Mouse (Mus musculus): ENCODE results near the gene Lamb1. TPM values are rescaled to one million over a fixed set of nuclear protein-coding genes. Genes with fewer than 3 reads are reported as not detected.

Lamb1 gene
- 10 to 100 TPM; 17.4 to 18.8 TPM for total RNA-seq (2021)

DNA sequence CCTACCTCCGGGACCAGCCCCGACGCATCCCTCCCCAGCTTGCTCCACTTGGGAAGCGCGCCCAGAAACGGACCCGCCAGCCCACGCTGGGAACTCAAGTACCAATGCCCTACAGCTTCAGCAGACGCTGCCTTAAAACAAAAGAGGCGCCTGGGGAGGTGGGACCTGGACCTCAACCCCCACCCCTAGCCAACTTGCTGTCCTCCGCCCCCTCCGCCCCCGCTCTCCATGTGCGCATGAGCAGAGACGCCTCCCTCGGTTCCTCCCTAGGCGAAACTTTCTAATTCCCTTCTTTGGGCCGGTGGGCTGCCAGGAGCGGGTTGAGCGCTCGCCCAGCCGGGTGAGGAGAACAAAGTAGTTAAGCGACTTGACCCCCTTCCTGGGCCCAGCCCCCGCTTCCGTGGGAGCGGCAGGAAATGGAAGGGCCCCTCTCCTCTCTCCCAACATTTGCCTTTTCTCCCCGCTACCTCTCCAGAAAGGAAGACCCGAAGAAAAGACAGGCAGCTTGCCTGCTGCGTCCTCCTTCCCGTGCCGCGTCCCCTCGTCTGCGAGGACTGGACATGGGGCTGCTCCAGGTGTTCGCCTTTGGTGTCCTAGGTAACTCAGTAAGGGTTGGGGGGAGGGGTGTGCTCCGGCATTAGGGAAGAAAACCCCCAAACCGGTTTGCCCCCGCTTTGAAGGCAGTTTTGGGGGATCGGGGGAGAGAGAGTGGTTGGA lies at the start of gene Lamb1:
TSS of gene Lamb1 (plus strand) at position 230 of the 717 bp plus-strand sequence.
- DNase-seq (ENCODE audit: low spot score in 2 of 2) = peak; percentile 23 to 35
- intact Hi-C loops (cut with DNase I) = loop anchor here (2.0 kb wide), 1 partner anchor 96 kb away; no protein-coding TSS in a partner anchor

DNA sequence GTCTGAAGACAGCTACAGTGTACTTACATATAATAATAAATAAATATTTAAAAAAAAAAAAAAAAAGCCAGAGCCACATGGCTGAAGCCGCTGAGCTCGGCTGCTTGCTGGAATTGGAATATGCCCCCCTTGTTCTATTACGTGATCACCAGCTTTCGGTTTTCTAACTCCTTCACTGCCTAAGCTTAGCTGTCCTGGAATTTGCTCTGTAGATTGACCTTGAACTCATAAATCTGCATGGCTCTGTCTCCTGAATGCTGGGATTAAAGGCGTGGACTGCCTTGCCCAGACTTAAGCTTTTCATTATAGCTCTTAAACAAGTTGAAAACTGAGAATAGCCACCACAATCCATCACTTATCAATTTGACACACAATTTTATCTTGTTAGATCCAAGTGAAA lies 47.8 kb upstream of the Lamb1 start:
- no peak for DNase-seq (ENCODE audit: low spot score in 2 of 2)
- intact Hi-C loops (cut with DNase I) = no loop called here

DNA sequence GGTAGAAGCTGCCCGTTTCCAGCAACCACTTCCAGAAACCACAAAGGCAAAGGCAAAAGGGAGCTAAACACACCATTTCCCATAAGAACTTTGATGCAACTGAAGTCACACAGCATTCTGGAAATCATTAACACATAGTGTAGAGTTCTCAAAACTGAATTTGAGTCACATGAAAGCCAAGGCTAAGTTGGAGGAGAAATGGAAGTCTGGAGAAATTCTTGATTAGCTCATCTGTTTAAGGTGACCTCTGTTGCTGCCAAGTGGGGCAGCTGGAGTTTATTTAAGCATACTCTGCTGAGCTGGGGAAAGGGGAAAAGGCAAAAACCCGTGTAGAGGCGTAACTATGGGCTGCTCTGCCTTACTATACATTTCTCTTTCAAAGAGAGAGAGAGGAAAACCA lies 46.3 kb upstream of the Lamb1 start:
- intact Hi-C loops (cut with DNase I) = no loop called here
- DNase-seq (ENCODE audit: low spot score in 2 of 2) = no peak

DNA sequence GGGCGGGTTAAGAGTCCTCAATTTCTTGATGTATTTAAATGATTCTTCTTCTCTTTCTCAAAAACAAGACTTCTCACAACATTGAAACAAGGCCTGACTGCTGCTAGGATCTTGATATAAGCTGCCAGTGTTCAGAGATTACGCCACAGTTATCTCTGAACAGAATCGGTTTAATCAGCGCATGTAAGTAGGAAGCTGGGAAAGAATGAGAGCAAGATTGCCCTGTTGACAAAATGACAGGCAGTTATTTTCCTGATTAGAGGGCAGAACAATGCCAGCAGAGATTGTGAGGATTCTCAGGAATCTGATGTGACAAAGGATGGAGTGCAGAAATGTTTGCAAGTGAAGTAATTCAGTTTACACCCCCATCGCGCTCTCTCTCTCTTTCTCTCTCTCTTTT lies 43.5 kb upstream of the Lamb1 start:
- intact Hi-C loops (cut with DNase I) = no loop called here
- DNase-seq (ENCODE audit: low spot score in 2 of 2) = no peak

- intact Hi-C loops (cut with DNase I) = no loop called here
- DNase-seq (ENCODE audit: low spot score in 2 of 2) = no peak
These were observed 42.8 kb upstream of the Lamb1 start for GRCm38 (mm10) chr12:31222282-31222681.

DNA sequence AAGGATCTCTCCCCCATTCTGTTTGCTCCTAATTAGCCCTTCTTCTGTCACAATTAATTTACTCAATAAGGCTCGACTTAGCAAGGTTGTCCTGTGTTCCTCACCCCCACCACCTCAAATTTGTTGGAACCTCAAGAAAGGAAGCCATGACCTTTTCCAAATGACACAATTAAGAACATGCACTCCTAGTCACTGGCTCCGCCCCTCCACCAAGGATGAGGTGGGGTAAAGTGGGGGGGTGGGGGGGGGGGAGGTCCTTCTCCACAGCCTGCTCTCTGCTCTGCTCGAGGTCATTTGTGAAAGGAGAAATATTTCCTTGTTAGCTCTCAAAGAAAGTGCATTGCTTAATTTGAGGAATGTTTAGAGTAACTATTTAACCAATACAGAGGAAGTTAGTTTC lies 42.3 kb upstream of the Lamb1 start:
- no peak for DNase-seq (ENCODE audit: low spot score in 2 of 2)
- intact Hi-C loops (cut with DNase I) = no loop called here

GRCm38 (mm10) chr12:31225451-31225850 lies 39.6 kb upstream of the Lamb1 start:
- no peak for DNase-seq (ENCODE audit: low spot score in 2 of 2)
- intact Hi-C loops (cut with DNase I) = no loop called here

DNA sequence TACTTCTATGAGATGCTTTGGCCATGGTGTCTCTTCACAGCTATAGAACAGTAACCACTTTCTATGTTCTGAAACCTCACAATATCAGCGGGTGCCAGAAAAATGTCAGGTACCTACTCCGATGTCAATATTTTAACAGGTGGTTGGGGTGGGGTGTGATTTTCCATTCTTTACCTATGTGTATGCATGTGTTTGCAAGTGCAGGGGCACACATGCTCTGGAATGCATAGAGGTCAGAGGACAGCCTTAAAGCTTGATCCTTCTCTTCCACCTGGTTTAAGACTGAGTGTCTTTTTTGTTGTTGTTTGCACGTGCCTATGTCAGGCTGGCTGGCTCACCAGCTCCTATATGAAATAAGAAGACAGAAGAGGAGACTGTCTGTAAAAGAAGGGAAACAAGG lies 37.9 kb upstream of the Lamb1 start:
- intact Hi-C loops (cut with DNase I) = no loop called here
- no peak for DNase-seq (ENCODE audit: low spot score in 2 of 2)

GRCm38 (mm10) chr12:31228878-31229277 lies 36.2 kb upstream of the Lamb1 start:
- intact Hi-C loops (cut with DNase I) = no loop called here
- DNase-seq (ENCODE audit: low spot score in 2 of 2) = no peak

DNA sequence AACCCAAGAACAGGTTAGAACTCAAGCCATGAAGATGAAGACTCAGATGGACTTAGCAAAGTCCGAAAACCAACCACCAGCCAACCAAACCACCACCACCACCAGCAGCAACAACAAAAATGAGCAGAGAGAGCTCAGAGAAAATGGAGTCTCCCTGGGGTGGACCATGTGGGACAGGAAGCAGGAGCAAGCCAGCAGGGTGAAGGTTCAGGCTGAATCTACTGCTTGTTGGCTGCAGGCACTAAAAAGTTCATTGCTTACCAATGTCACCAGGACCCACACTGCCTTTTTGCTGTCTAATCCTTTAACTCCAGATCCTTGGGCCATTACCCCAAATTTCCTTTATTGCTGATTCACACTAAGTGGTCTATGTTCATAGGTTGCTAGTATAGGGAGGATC lies 32.4 kb upstream of the Lamb1 start:
- DNase-seq (ENCODE audit: low spot score in 2 of 2) = no peak
- intact Hi-C loops (cut with DNase I) = no loop called here

DNA sequence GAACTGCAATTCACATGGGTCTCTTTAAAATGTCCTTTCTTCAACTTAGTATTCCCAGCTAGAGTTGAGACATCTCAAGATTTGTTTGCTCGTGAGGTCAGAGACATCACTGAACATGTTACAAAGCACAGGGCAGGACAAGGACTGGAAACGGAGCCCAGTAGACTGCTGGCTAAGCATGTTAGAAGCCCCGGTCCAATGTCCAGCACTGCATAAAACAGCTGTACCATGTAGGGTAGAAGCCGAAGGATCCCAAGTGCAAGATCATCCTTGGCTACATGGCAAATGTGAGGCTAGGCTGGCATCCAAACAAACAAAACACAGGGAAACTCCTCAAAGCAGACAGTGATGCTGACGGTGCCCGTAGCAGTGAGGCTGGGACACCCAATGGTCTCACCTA lies 30.0 kb upstream of the Lamb1 start:
- DNase-seq (ENCODE audit: low spot score in 2 of 2) = no peak
- intact Hi-C loops (cut with DNase I) = no loop called here

DNA sequence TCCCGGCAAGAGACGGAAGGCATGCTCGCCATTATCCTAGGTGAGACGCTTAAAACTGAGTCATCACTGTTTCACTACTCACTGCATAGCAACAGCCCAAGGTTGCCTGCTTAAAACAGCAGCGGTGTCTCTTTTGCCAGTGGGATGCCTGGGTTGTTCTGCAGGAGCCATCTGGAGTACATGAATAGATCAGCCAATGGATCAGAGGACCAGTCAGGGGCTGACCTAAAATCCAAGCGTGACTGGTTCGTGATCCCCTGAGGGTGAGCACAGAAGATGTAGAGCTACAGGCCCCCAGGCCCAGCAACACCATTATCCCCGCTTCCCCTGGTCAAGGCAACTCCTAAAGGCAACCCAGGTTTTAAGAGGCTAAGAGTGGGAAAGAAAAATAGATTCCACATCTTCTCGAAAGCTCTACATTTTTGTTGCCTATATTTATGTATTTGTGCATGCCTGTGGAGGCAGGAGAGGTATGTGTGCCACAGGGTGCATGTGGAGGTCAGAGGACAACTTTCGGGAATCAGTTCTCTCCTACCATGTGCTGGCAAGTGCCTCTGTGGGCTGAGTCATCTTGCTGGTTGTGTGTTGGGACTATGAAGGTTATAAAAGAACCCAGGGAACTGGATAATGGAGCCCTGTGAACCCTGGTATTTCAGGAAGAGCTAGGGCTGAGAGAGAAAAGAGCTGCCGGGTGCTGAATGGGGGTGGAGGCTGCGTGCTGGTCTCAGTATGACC lies 28.0 kb upstream of the Lamb1 start:
- DNase-seq (ENCODE audit: low spot score in 2 of 2) = peak; percentile 17 to 64
- intact Hi-C loops (cut with DNase I) = no loop called here

- intact Hi-C loops (cut with DNase I) = loop anchor here (2.0 kb wide), 1 partner anchor 74 kb away; no protein-coding TSS in a partner anchor
- DNase-seq (ENCODE audit: low spot score in 2 of 2) = no peak
These were observed 25.9 kb upstream of the Lamb1 start for GRCm38 (mm10) chr12:31239031-31239583.

- DNase-seq (ENCODE audit: low spot score in 2 of 2) = no peak
- intact Hi-C loops (cut with DNase I) = loop anchor here (2.0 kb wide), 1 partner anchor 73 kb away; no protein-coding TSS in a partner anchor
These were observed 25.2 kb upstream of the Lamb1 start for GRCm38 (mm10) chr12:31239798-31240197.

- DNase-seq (ENCODE audit: low spot score in 2 of 2) = no peak
- intact Hi-C loops (cut with DNase I) = no loop called here
These were observed 24.6 kb upstream of the Lamb1 start, which contains the start of gene Gm6993 for GRCm38 (mm10) chr12:31240470-31240869. Gm6993 (plus strand) TSS chr12:31240770.

GRCm38 (mm10) chr12:31241595-31242342 lies 23.3 kb upstream of the Lamb1 start:
- intact Hi-C loops (cut with DNase I) = no loop called here

DNA sequence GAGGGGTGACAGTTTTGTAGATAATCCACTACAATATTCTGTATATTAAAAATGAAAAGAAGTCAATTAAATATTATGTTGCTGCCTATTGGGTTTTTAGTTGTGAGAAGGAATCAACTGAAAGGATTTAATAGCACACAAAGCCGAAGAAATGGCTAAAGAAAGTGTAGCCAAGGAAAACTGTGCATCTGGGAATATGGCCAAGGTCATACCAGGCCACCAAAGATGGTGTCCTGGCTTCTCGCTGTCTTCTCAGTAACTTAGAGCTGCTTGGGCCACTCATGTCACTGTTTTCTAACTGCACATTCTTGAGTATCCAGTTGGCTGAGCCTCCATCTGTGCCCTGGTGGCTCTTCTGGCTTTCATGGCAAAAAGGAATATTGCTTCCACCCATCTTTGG lies 21.0 kb upstream of the Lamb1 start:
- DNase-seq (ENCODE audit: low spot score in 2 of 2) = no peak
- intact Hi-C loops (cut with DNase I) = no loop called here

More at GRCm38 (mm10) chr12:31241595-31242342, 23.3 kb upstream of the Lamb1 start:
- DNase-seq (ENCODE audit: low spot score in 2 of 2) = no peak

DNA sequence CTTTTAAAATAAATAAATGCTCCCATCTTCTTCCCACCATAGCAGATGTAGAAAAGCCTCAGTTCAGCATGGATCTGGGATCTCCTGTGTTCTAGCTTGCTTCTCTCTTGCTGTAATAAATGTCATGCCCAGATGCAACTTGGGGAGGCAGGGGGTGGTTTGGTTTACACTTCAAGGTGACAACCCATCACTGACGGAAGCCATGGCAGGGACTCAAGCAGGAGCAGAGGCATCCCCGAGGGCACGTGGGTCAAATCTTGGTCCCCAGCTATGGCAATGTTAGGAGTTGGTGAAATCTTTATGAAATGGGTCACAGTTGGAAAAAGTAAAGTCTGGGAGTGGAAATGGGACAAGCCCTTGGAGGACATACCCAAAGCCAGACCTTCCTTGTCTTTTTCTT lies 20.3 kb upstream of the Lamb1 start:
- no peak for DNase-seq (ENCODE audit: low spot score in 2 of 2)
- intact Hi-C loops (cut with DNase I) = no loop called here

- DNase-seq (ENCODE audit: low spot score in 2 of 2) = no peak
- intact Hi-C loops (cut with DNase I) = no loop called here
These were observed 18.9 kb upstream of the Lamb1 start for GRCm38 (mm10) chr12:31246153-31246552.

DNA sequence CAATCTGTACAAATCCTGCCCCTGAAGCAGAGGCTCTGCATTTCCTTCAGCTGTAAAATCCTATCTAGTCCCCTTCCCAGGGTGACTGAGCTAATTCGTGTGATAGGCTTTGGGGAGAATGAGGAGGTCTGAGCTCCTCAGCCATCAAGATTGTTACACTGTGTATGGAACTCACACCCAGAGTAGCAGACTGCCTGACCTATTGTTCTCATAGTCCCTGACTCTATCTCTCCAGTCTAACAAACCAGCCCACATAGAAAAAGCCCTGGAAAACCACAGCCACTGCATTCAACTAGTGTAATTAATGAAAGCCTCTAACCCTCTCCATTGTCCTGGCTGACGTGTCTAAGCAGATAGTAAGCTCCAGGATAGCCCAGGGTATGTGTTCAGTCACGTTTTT lies 18.4 kb upstream of the Lamb1 start:
- intact Hi-C loops (cut with DNase I) = no loop called here
- DNase-seq (ENCODE audit: low spot score in 2 of 2) = no peak

All from left cerebral cortex, postnatal 25 days (tissue).